Comparison of ENCODE assay signal across 13 mouse cellular contexts in genomic region chr4:53253680-53254079, GRCm38 (mm10).
A peak's percentile ranks its signal among the peaks of the same experiment; 100 is the strongest.
DNase-seq lines count a peak whose midpoint lies in the region; ATAC-seq and TF ChIP-seq lines count a peak whose summit lies in the region.
"Had no signal": no experiment of that assay in that cellular context is flagged by ENCODE, and none has a peak within 500 bp of the region (broad histone marks: within the 10 kb centered on the region; RNA-seq: fewer than 3 reads in every experiment).

No protein-coding gene starts in this region.

- H3K9me3 ChIP-seq in forebrain, embryonic 13.5 days (replicated peaks), result no peaks in the 10 kb centered on the region
- no peaks in the 10 kb centered on the region for H3K9me3 ChIP-seq in forebrain, embryonic 11.5 days (ENCODE audit: control insufficient read depth, low read length)
- H3K9me3 ChIP-seq in midbrain, embryonic 13.5 days, result no peaks in the 10 kb centered on the region
- no peaks in the 10 kb centered on the region for H3K9me3 ChIP-seq in midbrain, embryonic 11.5 days (ENCODE audit: control insufficient read depth, low read length)
- no peaks in the 10 kb centered on the region for H3K9me3 ChIP-seq in midbrain, postnatal 0 days (ENCODE audit: low read length)
- H3K9me3 ChIP-seq: embryonic facial prominence, embryonic 12.5 days; limb, embryonic 13.5 days had no signal

- no peak for DNase-seq in forebrain, embryonic 11.5 days (ENCODE audit: low spot score)
- no peak for DNase-seq in midbrain, embryonic 11.5 days (ENCODE audit: low spot score, missing footprints)
- peak; percentile 24 to 38 for DNase-seq in frontal cortex, adult 2 months (ENCODE audit: extremely low spot score in 1 of 2, low spot score in 1 of 2)
- peak; percentile 90 for DNase-seq in midbrain, postnatal 0 days (ENCODE audit: low spot score)
- DNase-seq in gastrocnemius, postnatal 25 days, result no peak
- no peak for DNase-seq in lung, postnatal 25 days (ENCODE audit: low spot score)
- DNase-seq: gastrocnemius, postnatal 14 days had no signal

- no peak overlapping the region for H3K4me2 ChIP-seq in forebrain, embryonic 13.5 days
- H3K4me2 ChIP-seq in forebrain, embryonic 11.5 days (ENCODE audit: low read depth, low read length, severe bottlenecking), result no peak overlapping the region
- H3K4me2 ChIP-seq in midbrain, embryonic 13.5 days (replicated peaks), result no peak overlapping the region
- H3K4me2 ChIP-seq in midbrain, embryonic 11.5 days, result no peak overlapping the region
- H3K4me2 ChIP-seq in midbrain, postnatal 0 days (ENCODE audit: low read depth, low read length, poor library complexity, severe bottlenecking), result no peak overlapping the region
- H3K4me2 ChIP-seq: embryonic facial prominence, embryonic 12.5 days; limb, embryonic 13.5 days had no signal

- peaks cover 18% of the 10 kb centered on the region for H3K4me1 ChIP-seq in forebrain, embryonic 13.5 days
- H3K4me1 ChIP-seq in forebrain, embryonic 11.5 days (replicated peaks; ENCODE audit: control insufficient read depth, insufficient read depth, low read length), result no peaks in the 10 kb centered on the region; the same call in 1 of the 2 replicates
- peaks cover 9% of the 10 kb centered on the region; the same call in 1 of the 2 replicates for H3K4me1 ChIP-seq in midbrain, embryonic 13.5 days (replicated peaks)
- no peaks in the 10 kb centered on the region for H3K4me1 ChIP-seq in midbrain, embryonic 11.5 days (ENCODE audit: control insufficient read depth, insufficient read depth, low read length)
- H3K4me1 ChIP-seq in midbrain, postnatal 0 days (ENCODE audit: insufficient read depth, low read length), result no peaks in the 10 kb centered on the region
- H3K4me1 ChIP-seq: embryonic facial prominence, embryonic 12.5 days; limb, embryonic 13.5 days; megakaryocyte, embryonic 14.5 days had no signal

- peak overlapping the region; percentile 37; the same call in 1 of the 2 replicates for H3K27ac ChIP-seq in forebrain, embryonic 13.5 days
- no peak overlapping the region for H3K27ac ChIP-seq in forebrain, embryonic 11.5 days (ENCODE audit: low read depth, low read length)
- no peak overlapping the region for H3K27ac ChIP-seq in midbrain, embryonic 13.5 days
- no peak overlapping the region for H3K27ac ChIP-seq in midbrain, embryonic 11.5 days (ENCODE audit: low read depth, low read length)
- H3K27ac ChIP-seq in midbrain, postnatal 0 days (ENCODE audit: low read depth, low read length), result peak overlapping the region; percentile 38
- H3K27ac ChIP-seq: embryonic facial prominence, embryonic 12.5 days; limb, embryonic 13.5 days had no signal

- no peaks in the 10 kb centered on the region for H3K27me3 ChIP-seq in forebrain, embryonic 13.5 days
- H3K27me3 ChIP-seq in forebrain, embryonic 11.5 days (ENCODE audit: control insufficient read depth, insufficient read depth, low read length), result no peaks in the 10 kb centered on the region
- no peaks in the 10 kb centered on the region for H3K27me3 ChIP-seq in midbrain, embryonic 13.5 days
- H3K27me3 ChIP-seq in midbrain, embryonic 11.5 days (ENCODE audit: control insufficient read depth, insufficient read depth, low read length), result no peaks in the 10 kb centered on the region
- no peaks in the 10 kb centered on the region for H3K27me3 ChIP-seq in midbrain, postnatal 0 days (ENCODE audit: insufficient read depth, low read length)
- H3K27me3 ChIP-seq: embryonic facial prominence, embryonic 12.5 days; limb, embryonic 13.5 days; megakaryocyte, embryonic 14.5 days had no signal

- H3K36me3 ChIP-seq in forebrain, embryonic 13.5 days (ENCODE audit: poor library complexity, severe bottlenecking), result no peaks in the 10 kb centered on the region
- H3K36me3 ChIP-seq in forebrain, embryonic 11.5 days (ENCODE audit: control insufficient read depth, insufficient read depth, low read length), result no peaks in the 10 kb centered on the region
- no peaks in the 10 kb centered on the region for H3K36me3 ChIP-seq in midbrain, embryonic 13.5 days
- no peaks in the 10 kb centered on the region for H3K36me3 ChIP-seq in midbrain, embryonic 11.5 days (ENCODE audit: control insufficient read depth, insufficient read depth, low read length)
- no peaks in the 10 kb centered on the region for H3K36me3 ChIP-seq in midbrain, postnatal 0 days (ENCODE audit: insufficient read depth, low read length)
- H3K36me3 ChIP-seq: embryonic facial prominence, embryonic 12.5 days; limb, embryonic 13.5 days had no signal

- TF ChIP-seq CTCF in midbrain, postnatal 0 days (IDR thresholded peaks at IDR 0.05), result no peak

- H3K9ac ChIP-seq in forebrain, embryonic 13.5 days, result no peak overlapping the region
- no peak overlapping the region for H3K9ac ChIP-seq in forebrain, embryonic 11.5 days (ENCODE audit: low read length)
- H3K9ac ChIP-seq in midbrain, embryonic 13.5 days (replicated peaks), result no peak overlapping the region
- no peak overlapping the region for H3K9ac ChIP-seq in midbrain, embryonic 11.5 days (ENCODE audit: low read length)
- H3K9ac ChIP-seq in midbrain, postnatal 0 days (replicated peaks; ENCODE audit: low read length, poor library complexity, severe bottlenecking), result no peak overlapping the region
- H3K9ac ChIP-seq: embryonic facial prominence, embryonic 12.5 days; limb, embryonic 13.5 days had no signal

- peak; percentile 95 for ATAC-seq in forebrain, embryonic 13.5 days
- no peak for ATAC-seq in forebrain, embryonic 11.5 days (replicated peaks; ENCODE audit: low FRiP score)
- peak; percentile 76 for ATAC-seq in midbrain, embryonic 13.5 days
- ATAC-seq in midbrain, embryonic 11.5 days (ENCODE audit: low FRiP score), result no peak
- peak; percentile 76 for ATAC-seq in midbrain, postnatal 0 days (ENCODE audit: low FRiP score)
- ATAC-seq: intestine, embryonic 16.5 days had no signal

- no peak overlapping the region for H3K4me3 ChIP-seq in forebrain, embryonic 13.5 days
- H3K4me3 ChIP-seq in forebrain, embryonic 11.5 days (ENCODE audit: low read depth, low read length), result no peak overlapping the region
- no peak overlapping the region for H3K4me3 ChIP-seq in midbrain, embryonic 13.5 days (replicated peaks)
- H3K4me3 ChIP-seq in midbrain, embryonic 11.5 days (ENCODE audit: low read depth, low read length), result no peak overlapping the region
- no peak overlapping the region for H3K4me3 ChIP-seq in midbrain, postnatal 0 days (ENCODE audit: low read depth, low read length)
- H3K4me3 ChIP-seq: embryonic facial prominence, embryonic 12.5 days; limb, embryonic 13.5 days; megakaryocyte, embryonic 14.5 days had no signal

- 27% methylated on average over 4 of the region's 4 CpGs for WGBS in forebrain, embryonic 13.5 days
- 60% methylated on average over 4 of the region's 4 CpGs for WGBS in forebrain, embryonic 11.5 days
- 52% methylated on average over 4 of the region's 4 CpGs for WGBS in midbrain, embryonic 13.5 days
- 71% methylated on average over 4 of the region's 4 CpGs for WGBS in midbrain, embryonic 11.5 days
- 38% methylated on average over 4 of the region's 4 CpGs for WGBS in midbrain, postnatal 0 days

Comparison
In these comparisons a context has a peak if more than half of its experiments do, and no peak if none do; other contexts are left out.
1. ATAC-seq: peak in forebrain, embryonic 13.5 days (single experiment), midbrain, embryonic 13.5 days (single experiment) and midbrain, postnatal 0 days (single experiment); none in forebrain, embryonic 11.5 days (single experiment) and midbrain, embryonic 11.5 days (single experiment).
2. H3K27ac ChIP-seq: peak in forebrain, embryonic 13.5 days (single experiment) and midbrain, postnatal 0 days (single experiment); none in forebrain, embryonic 11.5 days (single experiment), midbrain, embryonic 13.5 days (single experiment) and midbrain, embryonic 11.5 days (single experiment).
3. DNase-seq: peak in frontal cortex, adult 2 months (2 of 2) and midbrain, postnatal 0 days (single experiment); none in forebrain, embryonic 11.5 days (single experiment), midbrain, embryonic 11.5 days (single experiment), gastrocnemius, postnatal 25 days (single experiment) and lung, postnatal 25 days (single experiment).